Mouse (Mus musculus): ENCODE measurements at regions not wholly inside any gene's neighbourhood (a gene's known extent, or its start where the extent isn't known, plus 50 kb on each side); places are given as distances from the start of the nearest gene placed in this dataset.
"Not testable (repeated sequence)": the region's sequence is repeated elsewhere in the genome, so short reads cannot be mapped to it uniquely, and the experiment has no call there.

DNA sequence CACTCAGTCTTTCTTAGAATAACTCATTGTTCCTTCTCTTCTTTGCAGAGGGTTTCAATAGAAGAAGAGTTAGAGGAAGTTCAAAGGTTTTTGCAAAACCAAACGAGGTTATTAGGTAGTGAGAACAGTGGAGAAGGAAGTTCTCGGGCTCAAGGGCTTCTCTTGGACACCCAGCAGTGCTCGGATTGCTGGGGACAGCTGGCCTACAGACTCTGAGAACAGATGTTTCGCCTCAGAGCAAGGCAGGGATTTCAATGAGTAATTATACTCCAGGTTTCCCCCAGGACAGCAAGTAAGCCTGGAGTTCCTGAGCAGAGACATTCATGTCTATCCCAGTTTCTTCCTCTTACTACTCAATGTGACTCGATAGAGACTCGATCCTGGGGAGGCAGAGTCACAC, 94.4 kb downstream of the Cd24a start:
- in situ Hi-C loops (cut with MboI): no loop called here

DNA sequence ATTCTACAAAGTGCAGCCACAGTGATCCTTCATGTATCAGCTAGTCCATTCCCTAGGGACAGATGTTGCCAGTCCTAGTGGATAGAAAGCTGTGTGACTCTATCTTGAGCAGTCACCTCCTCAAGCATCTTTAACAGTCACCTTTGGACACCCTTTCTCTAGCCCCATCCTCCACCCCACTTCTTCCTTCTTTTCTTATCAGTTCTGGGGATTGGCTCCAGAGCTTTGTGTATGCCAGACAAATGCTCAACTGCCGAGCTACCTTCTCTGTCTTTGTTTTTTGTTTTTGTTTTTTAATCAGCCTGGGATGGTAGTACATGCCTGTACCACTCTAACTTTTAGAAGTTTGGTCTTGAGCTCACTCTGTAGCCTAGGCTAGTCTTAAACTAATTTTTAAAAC, 96.7 kb downstream of the Cd24a start:
- in situ Hi-C loops (cut with MboI): no loop called here

DNA sequence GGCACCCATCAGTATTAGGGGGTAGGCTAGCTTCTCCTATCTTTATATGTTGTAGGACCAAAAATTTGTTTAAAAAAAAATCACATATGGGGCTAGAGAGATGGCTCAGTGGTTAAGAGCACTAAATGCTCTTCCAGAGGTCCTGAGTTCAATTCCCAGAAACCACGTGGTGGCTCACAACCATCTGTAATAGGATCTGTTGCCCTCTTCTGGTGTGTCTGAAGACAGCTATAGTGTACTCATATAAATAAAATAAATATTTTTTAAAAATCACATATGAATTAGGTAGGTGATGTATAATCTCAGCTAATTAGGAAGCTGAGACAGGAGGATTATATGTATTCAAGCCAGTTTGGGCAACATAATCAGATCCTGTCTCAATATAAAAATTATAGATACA, 97.4 kb downstream of the Cd24a start:
- in situ Hi-C loops (cut with MboI): not testable (repeated sequence)

DNA sequence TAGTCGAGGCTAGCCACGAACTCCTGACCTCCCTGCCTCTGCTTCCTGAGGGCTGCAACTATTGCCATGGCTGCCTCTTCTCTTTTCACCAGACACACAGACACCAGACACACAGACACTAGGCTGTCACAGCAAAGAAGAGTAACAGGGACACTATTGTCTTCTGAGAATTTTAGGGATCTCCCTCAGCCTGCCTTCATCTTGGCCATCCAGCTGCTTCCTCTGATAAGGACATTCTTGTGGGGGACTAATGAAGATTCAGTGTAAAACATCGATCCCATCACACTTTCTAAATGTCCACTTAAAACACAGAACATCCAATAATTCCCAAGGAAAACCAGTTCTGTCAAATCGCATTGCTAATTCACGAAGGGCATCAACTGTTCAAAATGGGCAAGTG, 98.2 kb downstream of the Cd24a start:
- in situ Hi-C loops (cut with MboI): no loop called here

DNA sequence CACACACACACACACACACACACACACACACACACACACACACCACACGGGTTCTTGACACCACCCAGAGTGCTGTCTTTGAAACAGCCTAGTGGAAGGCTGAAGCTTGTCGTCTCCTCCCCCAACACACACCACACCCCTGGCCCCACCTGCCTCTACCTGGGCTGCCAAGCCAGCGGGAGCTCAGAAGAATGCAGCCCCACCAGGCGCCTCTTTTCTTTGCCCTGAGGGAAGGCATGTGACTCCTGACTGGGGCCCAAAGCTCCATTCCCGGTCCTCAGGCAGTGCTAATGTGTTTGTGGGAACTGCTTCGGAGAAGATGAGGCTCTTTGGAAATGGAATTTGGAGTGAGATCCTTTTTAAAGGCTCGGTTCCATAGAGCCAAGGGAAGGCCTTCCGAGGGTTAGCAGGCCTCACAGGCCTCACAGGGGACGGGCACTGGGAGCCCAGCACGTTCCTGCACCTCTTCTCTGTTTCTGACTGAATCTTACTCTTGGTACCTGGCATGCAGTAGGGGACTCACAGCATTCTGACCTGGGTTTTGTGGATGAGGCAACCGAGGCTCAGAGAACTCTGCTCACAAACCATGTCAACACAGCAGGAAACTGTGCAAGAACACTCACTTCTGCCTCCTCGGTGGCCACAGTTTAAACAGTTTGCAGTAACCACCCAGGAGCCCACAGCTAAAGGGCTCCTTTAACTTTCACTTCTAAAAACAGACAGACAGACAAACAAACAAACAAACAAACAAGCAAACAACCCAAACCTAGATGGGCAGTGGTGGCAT, 106.4 kb downstream of the Cd24a start:
- in situ Hi-C loops (cut with MboI): no loop called here

DNA sequence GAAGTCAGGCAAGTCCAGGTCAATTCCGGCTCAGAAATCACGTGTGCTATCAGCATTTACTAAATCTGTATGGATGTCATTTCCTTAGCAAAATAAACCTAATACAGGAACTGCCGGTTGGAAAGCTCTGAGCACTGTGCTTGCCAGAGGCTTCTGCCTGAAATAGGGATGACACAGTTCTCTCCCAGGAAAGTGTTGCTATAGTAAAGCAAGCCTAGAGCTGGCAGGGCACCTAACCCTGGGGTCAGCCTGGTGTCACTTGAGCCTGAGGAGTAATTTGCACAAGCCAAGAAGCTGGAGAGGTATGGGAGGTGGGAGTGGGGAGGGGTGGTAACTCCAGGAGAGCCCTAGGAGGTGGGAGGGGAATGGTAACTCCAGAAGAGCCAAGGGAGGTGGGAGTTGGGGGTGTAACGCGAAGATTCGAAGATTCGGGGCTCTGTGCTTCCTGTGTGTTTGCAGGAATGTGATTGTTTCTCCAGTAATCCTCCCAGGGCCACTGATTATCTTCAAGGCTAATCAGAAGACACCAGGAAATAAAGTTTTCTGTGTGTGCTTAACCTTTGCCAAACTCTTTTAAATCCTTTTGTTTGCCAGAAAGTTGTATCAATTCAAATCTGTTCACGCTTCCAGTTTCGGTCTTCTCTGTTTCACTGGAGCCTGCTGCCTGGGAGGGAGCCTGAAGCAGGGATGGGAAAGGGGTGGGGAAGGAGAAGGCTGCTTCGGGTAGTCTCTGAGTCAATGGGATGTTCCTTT, 111.3 kb downstream of the Cd24a start:
- in situ Hi-C loops (cut with MboI): no loop called here

DNA sequence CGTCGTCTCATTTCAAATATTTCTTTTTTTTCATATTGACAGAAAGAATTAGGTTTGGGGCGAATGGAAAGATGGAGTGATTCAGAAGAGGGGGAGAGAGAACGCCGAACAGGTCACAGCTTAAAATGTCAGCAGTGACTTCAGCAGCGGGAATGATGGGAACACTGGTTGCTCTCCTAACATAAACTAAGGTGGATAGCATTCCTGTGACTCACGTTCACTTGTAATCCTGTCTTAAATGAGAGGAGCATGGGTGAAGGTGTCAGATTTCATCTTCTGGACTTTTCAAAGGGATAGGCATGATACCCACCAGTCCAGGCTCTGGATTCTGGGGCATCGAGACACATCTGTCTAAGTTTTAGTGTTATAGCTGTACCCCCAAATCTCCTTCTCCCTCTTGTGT, 111.8 kb downstream of the Cd24a start:
- in situ Hi-C loops (cut with MboI): no loop called here

DNA sequence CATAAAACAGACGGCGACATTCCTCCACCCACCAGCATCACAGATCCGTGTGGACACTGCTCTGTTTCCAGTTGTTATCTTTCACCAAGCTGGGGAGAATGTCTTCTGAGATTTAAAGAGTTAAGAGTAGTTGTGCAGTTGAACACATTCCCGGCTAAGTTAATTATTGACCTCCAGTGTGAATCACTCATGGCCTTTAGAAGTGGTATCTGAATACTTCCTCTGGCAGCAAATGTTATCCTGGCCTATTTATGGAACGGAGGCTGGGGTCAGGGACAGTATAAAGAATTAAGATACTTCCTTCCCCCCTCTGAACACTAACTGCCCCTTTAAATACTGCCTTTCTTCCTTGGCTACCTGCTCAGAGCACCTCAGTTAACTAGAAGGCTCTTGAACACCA, 115.9 kb downstream of the Cd24a start:
- in situ Hi-C loops (cut with MboI): no loop called here

DNA sequence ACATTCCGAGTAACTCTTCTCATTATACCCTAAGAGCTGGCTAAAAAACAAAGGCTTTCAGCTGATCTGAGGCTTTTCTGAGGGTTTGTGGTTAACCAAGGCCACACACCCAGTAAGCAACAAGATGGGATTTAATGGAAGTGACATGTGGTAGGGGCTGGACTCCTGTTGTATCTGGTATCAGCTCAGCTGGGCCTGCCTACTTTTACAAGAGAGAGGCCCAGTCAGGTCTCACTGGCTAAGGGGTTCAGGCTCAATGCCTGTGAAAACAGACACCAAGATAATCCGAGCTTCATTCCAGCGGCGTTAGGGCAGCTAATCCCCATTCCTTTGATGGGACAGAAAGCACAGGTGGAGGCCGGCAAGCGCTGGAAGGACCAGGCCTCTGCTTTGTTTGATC, 116.4 kb downstream of the Cd24a start:
- in situ Hi-C loops (cut with MboI): no loop called here

DNA sequence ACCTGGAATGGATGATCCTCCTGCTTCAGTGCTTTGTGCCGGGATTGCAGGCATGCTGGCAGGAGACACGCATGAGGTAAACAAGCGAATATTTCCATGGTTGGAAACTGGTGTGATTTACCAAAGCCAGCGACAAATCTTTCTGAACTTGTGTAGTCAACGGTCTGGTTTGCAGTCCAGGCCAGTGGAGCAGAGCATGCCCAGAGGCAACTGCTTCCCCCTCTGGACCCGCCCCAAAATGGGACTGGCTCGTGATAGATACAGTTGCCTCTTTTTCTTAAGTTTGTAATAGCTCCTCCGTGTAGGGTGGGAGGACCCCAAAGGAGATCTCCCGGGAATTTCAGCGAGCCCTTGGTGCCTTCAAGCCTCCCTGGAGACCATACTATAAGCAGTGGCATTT, 117.4 kb downstream of the Cd24a start:
- in situ Hi-C loops (cut with MboI): no loop called here

DNA sequence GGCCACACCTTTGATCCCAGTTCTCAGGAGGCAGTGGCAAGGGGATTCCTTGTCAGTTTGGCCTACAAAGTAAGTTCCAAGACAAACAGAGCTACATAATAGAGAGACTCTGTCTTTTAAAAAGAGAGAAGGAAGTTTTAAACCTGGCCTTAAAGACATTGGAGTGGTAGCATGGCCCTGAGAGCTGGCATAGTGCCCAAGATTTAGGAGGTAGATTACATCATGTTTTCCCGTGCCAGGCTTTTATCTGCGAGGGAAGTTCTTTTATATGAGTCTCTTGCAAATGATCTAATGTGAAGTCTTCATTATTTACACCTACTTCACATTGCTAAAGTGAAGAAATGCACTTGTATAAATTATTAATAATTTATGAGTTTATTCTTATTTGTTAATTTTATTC, 119.8 kb downstream of the Cd24a start:
- in situ Hi-C loops (cut with MboI): no loop called here

DNA sequence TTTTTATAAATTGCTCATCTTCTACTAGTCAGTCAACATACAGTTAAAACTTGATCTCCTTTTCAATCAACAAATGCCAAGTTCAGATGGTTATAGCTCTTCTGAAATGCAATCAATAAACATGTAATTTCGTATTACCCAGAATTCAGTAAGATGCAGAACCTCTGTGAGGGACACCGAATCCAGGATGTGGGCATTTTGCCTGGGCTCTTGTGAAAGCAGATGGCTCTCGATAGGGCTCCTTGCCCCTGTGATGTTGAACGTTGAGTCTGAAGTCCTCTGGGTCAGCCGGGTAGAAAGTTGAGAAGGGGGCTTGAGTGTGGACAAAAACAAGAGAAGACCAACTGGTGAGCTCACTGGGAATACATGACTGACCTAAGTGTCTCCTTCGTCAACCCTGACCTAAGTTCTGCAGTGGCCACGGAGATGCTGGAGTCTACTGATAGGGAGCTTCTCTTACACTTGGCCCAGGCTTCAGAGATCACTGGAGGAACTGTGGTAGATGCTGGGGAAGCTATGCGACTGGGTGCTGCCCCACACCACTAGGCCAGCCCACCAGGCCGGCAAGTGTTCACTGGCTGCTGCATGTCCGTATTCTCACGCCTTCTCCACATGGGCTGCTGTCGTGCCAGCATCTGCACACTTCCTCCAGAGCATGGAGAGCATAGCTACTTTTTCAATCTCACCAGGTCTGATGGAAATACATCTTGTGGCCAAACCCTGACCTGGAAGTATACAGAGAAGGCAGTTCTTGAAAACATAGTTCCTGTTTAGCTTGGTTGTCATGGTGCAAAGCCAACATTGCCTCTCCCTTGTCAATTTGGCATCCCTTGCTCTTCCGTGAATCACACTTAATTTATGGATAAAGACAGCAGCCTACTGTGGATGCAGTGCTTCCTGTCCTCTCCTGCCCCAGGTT, 122.5 kb downstream of the Cd24a start:
- in situ Hi-C loops (cut with MboI): no loop called here

DNA sequence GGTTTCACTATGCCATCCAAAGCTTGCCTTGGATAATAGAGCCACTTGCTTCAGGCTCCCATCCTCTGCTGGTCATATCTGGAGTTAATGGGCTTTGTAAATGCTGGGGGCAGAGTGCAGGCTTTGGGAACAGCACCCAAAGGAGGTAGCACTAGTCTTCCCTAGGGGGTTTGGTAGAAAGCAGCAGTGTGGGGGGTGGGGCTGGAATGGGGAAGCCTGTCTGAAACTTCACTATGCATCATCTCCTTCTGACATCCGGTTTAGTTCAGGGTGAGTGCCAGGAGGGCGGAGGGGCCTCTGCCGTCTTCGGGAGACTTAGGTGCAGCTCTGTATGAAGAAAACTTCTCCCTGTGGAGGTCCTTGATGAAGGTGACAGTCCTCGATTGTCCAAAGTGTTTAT, 124.8 kb downstream of the Cd24a start:
- in situ Hi-C loops (cut with MboI): no loop called here

DNA sequence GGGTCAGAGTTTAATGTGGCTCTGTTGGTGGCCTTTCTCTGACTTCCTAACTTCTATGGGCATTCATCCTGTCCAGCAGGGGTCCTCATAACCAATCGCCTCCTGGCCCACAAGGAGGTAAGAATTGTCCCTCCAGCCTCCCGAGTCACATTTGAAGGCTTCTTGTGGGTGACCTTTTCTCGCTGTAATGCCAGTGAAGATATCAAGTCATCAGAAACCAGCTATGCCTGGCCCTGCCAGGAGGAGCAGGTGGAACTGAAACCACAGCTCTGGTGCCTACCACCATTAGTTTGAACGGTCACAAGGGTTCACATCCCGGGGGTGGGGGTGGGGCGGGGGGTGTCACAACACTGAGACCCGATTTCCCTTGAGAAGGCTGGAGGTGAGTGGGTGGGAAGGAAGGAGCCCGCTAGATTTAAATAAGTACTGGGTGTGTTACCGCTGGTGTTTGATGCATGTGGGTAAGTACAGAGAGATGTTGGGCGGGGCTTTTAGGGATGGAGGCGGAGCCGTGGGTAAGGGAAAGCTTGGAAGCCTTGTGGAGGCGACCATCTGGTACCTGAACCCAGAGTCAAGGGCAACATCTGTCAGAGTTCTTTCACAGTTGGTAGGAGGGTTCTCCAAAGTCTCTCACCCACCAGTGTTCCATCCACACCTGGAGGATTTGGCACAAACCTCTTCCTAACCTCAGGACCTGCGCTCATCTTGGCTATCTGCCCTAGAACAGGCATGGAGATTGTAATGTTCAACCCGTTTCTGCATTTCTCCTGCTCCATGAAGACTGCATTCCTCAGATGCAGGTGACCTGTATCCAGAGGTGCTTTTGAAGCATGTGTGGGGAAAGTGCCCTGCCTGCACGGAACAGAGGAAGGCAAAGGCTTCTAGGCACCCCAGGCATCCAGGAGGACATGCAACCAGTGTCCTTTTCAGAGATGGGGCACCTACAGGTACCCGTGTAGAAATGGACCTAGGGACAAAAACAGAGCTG, 128.2 kb downstream of the Cd24a start:
- in situ Hi-C loops (cut with MboI): no loop called here

DNA sequence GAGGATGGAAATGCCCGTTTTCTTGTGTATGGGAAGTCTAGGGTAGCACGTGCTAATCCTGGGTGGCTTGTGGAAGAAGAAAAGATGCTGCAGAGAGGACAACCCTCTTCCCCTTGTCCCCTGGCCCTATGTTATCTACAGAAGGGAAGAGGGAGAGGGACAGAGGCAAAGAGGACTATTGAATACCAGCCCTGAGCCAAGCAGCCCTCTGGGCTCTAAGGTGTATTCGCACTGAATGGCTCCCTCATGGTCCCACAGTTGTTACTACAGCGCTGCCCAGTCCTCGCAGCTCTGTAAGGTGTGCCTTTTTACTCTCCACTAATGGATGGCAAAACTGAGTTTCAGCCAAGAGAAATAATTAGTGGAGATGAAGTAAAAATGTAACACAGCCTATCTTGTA, 128.9 kb downstream of the Cd24a start:
- in situ Hi-C loops (cut with MboI): no loop called here

DNA sequence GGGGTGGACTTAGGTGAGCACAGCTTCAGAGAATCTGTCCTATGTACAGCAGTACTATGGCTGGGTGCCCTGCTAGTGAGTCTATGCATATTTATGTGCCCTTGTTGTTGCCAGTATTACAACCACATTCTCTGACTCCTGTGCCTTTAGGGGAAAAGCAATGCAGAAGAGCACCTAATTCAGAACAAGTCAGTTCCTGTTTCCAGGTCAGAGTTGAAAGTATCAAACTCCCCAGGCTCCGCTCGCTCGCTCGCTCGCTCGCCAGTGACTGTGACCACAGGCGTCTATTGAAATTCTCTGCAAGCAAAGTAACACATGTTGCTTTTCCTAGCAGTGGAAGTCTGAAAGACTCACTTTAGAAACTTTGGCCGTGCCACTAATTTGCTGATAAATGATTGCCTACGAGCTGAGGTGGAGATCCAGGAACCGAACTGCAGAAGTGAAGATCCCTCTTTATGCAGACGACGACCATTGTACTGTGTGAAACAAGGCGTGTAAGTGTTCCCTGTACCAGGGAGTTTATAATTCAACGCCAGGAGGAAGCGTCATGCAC, 129.8 kb downstream of the Cd24a start:
- in situ Hi-C loops (cut with MboI): no loop called here

DNA sequence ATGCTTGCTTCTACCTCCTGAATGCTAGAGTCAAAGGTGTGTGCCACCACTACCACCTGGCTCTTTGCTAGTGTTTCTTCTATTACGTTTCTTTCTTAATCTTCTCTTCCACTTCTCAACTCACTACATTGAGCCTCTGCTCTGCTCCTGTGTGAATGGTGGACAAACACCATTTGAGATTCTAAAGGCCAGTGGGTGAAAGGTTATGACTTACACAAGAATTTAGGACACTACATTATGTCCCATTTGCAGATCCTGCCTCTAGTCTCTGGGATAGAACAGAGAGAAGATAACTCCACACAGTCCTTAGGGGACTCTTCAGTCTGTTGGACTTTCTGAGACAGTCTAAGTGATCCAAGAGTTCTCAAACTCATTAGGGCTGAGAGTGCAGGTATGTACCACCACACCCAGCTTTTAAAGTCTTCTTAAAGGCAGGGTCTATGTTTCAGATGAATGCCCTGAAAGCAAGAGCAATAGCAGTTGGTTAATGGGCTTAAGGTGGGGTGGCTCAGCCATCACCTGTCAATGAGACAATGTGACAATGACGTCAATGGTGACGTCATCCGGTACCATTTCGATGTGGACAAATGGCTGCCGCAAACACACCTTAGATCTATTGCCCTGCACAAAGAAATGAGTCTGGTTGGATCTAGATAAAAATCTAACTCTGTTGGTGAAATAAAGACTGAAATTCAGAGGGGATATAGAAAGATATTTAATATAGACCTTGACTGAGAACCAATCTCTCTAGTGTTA, 131.4 kb downstream of the Cd24a start:
- in situ Hi-C loops (cut with MboI): no loop called here

DNA sequence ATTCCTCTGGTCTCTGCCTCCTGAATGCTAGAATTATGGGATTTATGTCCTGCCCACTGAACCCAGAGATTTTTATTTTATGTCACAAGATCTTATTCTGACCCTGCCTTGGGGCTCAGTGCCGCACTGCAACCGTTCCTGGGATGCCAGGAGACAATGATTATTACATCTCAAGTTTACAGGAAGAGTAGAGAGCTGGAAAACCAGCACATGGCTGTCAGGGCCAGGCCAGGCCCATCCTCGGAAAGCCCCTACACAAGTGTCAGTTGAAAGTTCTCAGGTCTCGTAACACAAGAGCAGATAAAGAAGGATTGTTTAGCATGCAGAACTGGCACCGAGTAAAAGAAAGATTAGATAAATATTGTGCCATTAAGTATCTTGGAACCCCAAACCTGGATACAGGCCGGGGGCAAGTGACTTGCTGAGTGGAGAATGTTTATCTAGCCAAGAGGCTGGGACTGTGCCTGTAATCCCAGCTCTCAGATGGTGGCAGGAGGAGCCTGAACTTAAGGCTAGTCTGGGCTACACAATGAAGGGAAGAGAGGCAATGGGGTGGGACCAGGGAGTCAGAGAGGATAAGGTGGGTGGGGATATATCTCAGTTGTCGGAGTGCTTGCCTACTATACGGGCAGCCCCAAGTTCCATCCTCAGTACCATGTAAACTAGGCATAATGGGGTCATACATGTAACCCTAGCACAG, 132.3 kb downstream of the Cd24a start:
- in situ Hi-C loops (cut with MboI): no loop called here

DNA sequence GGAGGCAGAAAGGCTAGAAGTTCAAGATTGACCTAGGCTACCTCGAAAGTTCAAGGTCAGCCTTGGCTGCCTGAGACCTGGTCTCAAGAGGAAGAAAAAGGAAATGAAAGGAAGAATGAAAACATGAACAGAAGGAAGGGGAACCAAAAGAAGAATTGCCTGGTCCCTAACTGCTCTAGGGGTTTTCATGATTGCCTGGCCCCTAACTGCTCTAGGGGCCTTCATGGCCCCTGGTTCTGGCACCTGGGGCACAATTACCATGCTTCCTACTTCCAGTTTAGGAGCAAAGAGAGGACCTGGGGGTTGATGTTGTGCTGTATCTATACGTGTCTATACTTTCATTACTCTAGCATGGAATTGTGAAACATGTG, 132.8 kb downstream of the Cd24a start:
- in situ Hi-C loops (cut with MboI): no loop called here

DNA sequence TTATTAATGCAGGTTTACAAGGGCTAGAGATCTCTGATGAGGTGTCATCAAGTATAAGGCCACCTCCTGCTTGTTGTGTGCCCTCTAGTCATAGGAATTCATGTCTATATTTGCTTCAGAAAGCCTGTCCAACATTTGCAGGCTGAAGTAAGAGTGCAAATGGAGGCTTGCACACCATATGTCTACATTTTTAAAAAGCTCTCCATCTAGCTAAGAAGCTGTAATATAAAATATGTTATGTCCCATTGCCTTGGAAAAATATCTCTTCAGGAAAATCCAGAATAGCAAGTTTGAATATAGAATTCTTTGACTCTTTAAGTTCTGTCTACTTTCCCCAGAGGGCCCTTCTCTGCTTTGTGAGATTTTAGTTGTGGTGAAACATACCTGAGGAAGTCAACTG, 134.6 kb downstream of the Cd24a start:
- in situ Hi-C loops (cut with MboI): no loop called here
